Mouse (Mus musculus): ENCODE measurements around the gene Tmem210. TPM values are rescaled to one million over a fixed set of nuclear protein-coding genes. Genes with fewer than 3 reads are reported as not detected.

Tmem210 gene
- total RNA-seq, 1 experiment: not detected

DNA sequence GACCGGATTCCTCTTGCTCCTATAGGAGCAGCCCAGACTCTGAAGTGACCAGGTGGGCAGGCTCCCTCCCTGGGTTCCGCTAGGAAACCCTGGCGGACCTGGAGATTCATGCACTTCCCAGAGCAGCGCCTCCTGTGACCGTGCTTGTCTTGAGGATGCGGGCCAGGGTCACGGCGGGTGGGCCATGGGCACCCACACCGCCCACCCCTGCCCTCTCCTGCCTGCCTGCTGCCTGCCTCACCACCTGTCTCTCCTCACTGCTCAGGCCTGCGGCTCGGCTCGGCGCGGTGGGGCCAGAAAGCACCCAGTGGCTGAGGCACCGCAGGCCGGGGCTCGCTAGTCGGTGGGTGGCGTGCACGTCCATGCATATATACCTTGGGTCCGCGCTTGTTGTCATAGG lies 23.0 kb downstream of the Tmem210 start:
- no peak for DNase-seq (ENCODE audit: low read depth, low spot score)
- H3K4me3 ChIP-seq (ENCODE audit: insufficient read depth in 1 of 2, low read depth in 1 of 2, low read length in 2 of 2, poor library complexity in 1 of 2, severe bottlenecking in 1 of 2): peak overlapping the region; percentile 64 to 82
- TF ChIP-seq CHD2 (IDR thresholded peaks at IDR 0.05; ENCODE audit: low read depth, low read length): no peak
- TF ChIP-seq MAFK (IDR thresholded peaks at IDR 0.05; ENCODE audit: insufficient read depth, low read depth, low read length): no peak
- no peak for TF ChIP-seq ZC3H11A (IDR thresholded peaks at IDR 0.05; ENCODE audit: borderline replicate concordance, low read depth, low read length)
- no peak for TF ChIP-seq ZNF384 (IDR thresholded peaks at IDR 0.05; ENCODE audit: low read depth, low read length)
- TF ChIP-seq HCFC1 (IDR thresholded peaks at IDR 0.05; ENCODE audit: borderline replicate concordance, insufficient read depth, low read length): no peak
- H3K4me1 ChIP-seq (ENCODE audit: control insufficient read depth in 2 of 2, insufficient read depth in 2 of 2, low read length in 2 of 2, poor library complexity in 1 of 2): peaks cover 3 to 16% of the 10 kb centered on the region in 2 experiments; a peak in 3 of 4 replicates
- H3K9me3 ChIP-seq (ENCODE audit: control insufficient read depth, insufficient read depth, low read depth, low read length): no peaks in the 10 kb centered on the region
- in situ Hi-C loops (cut with MboI; ENCODE audit: low sequenced_read_pairs in 2 of 2, unreplicated experiment in 2 of 2): no loop called here
- no peak overlapping the region for H3K27ac ChIP-seq (ENCODE audit: insufficient read depth, low read depth, low read length, poor library complexity, severe bottlenecking)
- no peaks in the 10 kb centered on the region for H3K36me3 ChIP-seq (ENCODE audit: control insufficient read depth, insufficient read depth, low read length, poor library complexity, severe bottlenecking)
- H3K9ac ChIP-seq (ENCODE audit: insufficient read depth, low read depth, low read length, poor library complexity, severe bottlenecking): peak overlapping the region; percentile 64

GRCm38 (mm10) chr2:25311491-25311891 lies 23.5 kb downstream of the Tmem210 start:
- no peak overlapping the region for H3K27ac ChIP-seq (ENCODE audit: insufficient read depth, low read depth, low read length, poor library complexity, severe bottlenecking)
- no peak overlapping the region for H3K9ac ChIP-seq (ENCODE audit: insufficient read depth, low read depth, low read length, poor library complexity, severe bottlenecking)
- TF ChIP-seq ZNF384 (IDR thresholded peaks at IDR 0.05; ENCODE audit: low read depth, low read length) (no peak), HCFC1 (IDR thresholded peaks at IDR 0.05; ENCODE audit: borderline replicate concordance, insufficient read depth, low read length) (no peak), CHD2 (IDR thresholded peaks at IDR 0.05; ENCODE audit: low read depth, low read length) (no peak)
- peaks cover 3 to 16% of the 10 kb centered on the region in 2 experiments; a peak in 3 of 4 replicates for H3K4me1 ChIP-seq (ENCODE audit: control insufficient read depth in 2 of 2, insufficient read depth in 2 of 2, low read length in 2 of 2, poor library complexity in 1 of 2)
- H3K9me3 ChIP-seq (ENCODE audit: control insufficient read depth, insufficient read depth, low read depth, low read length): no peaks in the 10 kb centered on the region
- H3K4me3 ChIP-seq (ENCODE audit: insufficient read depth in 1 of 2, low read depth in 1 of 2, low read length in 2 of 2, poor library complexity in 1 of 2, severe bottlenecking in 1 of 2): peak overlapping the region; percentile 64 to 82
- no peak for DNase-seq (ENCODE audit: low read depth, low spot score)
- in situ Hi-C loops (cut with MboI; ENCODE audit: low sequenced_read_pairs in 2 of 2, unreplicated experiment in 2 of 2): no loop called here
- no peaks in the 10 kb centered on the region for H3K36me3 ChIP-seq (ENCODE audit: control insufficient read depth, insufficient read depth, low read length, poor library complexity, severe bottlenecking)

DNA sequence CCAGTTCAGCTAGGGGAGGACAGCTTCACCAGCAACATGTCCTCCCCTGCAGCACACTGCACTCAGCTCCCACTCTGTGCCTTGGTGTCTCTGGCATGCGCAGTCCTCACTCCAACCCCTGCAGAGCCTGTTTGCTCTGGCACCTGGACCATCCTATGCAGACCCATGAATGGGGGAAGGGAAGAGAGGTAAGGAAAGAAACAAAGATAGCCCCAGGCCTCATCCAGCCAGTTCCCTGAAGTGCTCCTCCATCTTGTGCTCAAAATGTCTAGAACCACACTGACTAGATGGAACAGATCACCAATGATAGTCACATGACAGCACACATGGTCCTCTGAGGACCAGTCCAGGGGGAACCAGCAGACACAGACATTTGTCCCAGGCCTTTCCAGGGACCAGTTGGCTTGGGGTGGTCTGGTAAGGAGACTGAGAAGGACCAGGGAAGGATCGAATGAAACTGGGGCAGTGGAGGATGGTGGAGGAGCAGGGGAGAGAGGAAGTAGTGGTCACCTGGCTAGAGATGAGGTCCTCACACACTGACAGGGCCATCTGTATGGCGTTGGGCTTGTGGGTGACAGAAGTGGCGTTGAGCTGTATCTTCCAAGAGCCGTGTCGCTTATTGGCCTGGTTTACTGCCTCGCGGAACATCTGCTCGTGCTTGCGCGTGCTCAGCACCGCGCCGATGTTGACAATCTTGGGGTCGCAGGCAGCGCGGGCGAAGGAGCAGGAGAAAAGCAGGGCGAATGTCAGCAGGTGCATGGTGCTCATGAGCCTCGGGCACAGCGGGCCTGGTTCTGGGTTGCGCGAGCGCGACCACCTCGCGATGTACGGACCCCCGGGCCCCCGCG lies 30.4 kb downstream of the Tmem210 start:
- Histone ChIP-seq H3K4me3 (ENCODE audit: insufficient read depth in 1 of 2, low read depth in 1 of 2, low read length in 2 of 2, poor library complexity in 1 of 2, severe bottlenecking in 1 of 2) (peak overlapping the region; percentile 64 to 76), H3K36me3 (ENCODE audit: control insufficient read depth, insufficient read depth, low read length, poor library complexity, severe bottlenecking) (no peaks in the 10 kb centered on the region), H3K9me3 (ENCODE audit: control insufficient read depth, insufficient read depth, low read depth, low read length) (no peaks in the 10 kb centered on the region), H3K9ac (ENCODE audit: insufficient read depth, low read depth, low read length, poor library complexity, severe bottlenecking) (no peak overlapping the region), H3K27ac (ENCODE audit: insufficient read depth, low read depth, low read length, poor library complexity, severe bottlenecking) (no peak overlapping the region), H3K4me1 (ENCODE audit: control insufficient read depth in 2 of 2, insufficient read depth in 2 of 2, low read length in 2 of 2, poor library complexity in 1 of 2) (peaks cover 3 to 4% of the 10 kb centered on the region in 2 experiments; a peak in 3 of 4 replicates)
- in situ Hi-C loops (cut with MboI; ENCODE audit: low sequenced_read_pairs in 2 of 2, unreplicated experiment in 2 of 2): no loop called here
- no peak for DNase-seq (ENCODE audit: low read depth, low spot score)
- TF ChIP-seq ZNF384 (IDR thresholded peaks at IDR 0.05; ENCODE audit: low read depth, low read length) (no peak), ZC3H11A (IDR thresholded peaks at IDR 0.05; ENCODE audit: borderline replicate concordance, low read depth, low read length) (no peak), CHD2 (IDR thresholded peaks at IDR 0.05; ENCODE audit: low read depth, low read length) (no peak), MAFK (IDR thresholded peaks at IDR 0.05; ENCODE audit: insufficient read depth, low read depth, low read length) (no peak), HCFC1 (IDR thresholded peaks at IDR 0.05; ENCODE audit: borderline replicate concordance, insufficient read depth, low read length) (no peak)

GRCm38 (mm10) chr2:25318971-25319773 lies 31.2 kb downstream of the Tmem210 start, which contains the start of gene Grin1:
TSS of gene Grin1 (minus strand) at chr2:25319187.
- H3K36me3 ChIP-seq (ENCODE audit: control insufficient read depth, insufficient read depth, low read length, poor library complexity, severe bottlenecking): no peaks in the 10 kb centered on the region
- H3K4me1 ChIP-seq (ENCODE audit: control insufficient read depth in 2 of 2, insufficient read depth in 2 of 2, low read length in 2 of 2, poor library complexity in 1 of 2): peaks cover 3 to 4% of the 10 kb centered on the region in 2 experiments; a peak in 3 of 4 replicates
- H3K9me3 ChIP-seq (ENCODE audit: control insufficient read depth, insufficient read depth, low read depth, low read length): no peaks in the 10 kb centered on the region
- 0 out of 2 replicates have a peak, but pooled peaks have one; percentile 17 for TF ChIP-seq MAFK (IDR thresholded peaks at IDR 0.05; ENCODE audit: insufficient read depth, low read depth, low read length)
- TF ChIP-seq ZNF384 (IDR thresholded peaks at IDR 0.05; ENCODE audit: low read depth, low read length): no peak
- no peak for TF ChIP-seq ZC3H11A (IDR thresholded peaks at IDR 0.05; ENCODE audit: borderline replicate concordance, low read depth, low read length)
- no peak for TF ChIP-seq HCFC1 (IDR thresholded peaks at IDR 0.05; ENCODE audit: borderline replicate concordance, insufficient read depth, low read length)
- no peak for TF ChIP-seq CHD2 (IDR thresholded peaks at IDR 0.05; ENCODE audit: low read depth, low read length)
- peak within 1 kb of the TSS; percentile 64 to 76 for H3K4me3 ChIP-seq (ENCODE audit: insufficient read depth in 1 of 2, low read depth in 1 of 2, low read length in 2 of 2, poor library complexity in 1 of 2, severe bottlenecking in 1 of 2)
- no peak within 1 kb of the TSS for H3K9ac ChIP-seq (ENCODE audit: insufficient read depth, low read depth, low read length, poor library complexity, severe bottlenecking)
- DNase-seq (ENCODE audit: low read depth, low spot score): peak; percentile 59
- no peak within 1 kb of the TSS for H3K27ac ChIP-seq (ENCODE audit: insufficient read depth, low read depth, low read length, poor library complexity, severe bottlenecking)
- in situ Hi-C loops (cut with MboI; ENCODE audit: low sequenced_read_pairs in 2 of 2, unreplicated experiment in 2 of 2): no loop called here
